Mouse (Mus musculus) lung, adult 2 months (tissue): ENCODE data around the gene Arhgap6.

Experiments
- CTCF ChIP-seq: fragments of 200-500 bp; IDR thresholded peaks from 2 replicates; pipeline ENCODE4 v1.5.1; 2011; ENCODE audit warnings: mild to moderate bottlenecking, low read length, control low read depth; ENCODE audit not compliant: insufficient read depth
- POLR2A ChIP-seq: fragments of 200-500 bp; IDR thresholded peaks from 2 replicates; pipeline ENCODE4 v1.6.1; 2011; ENCODE audit warnings: low read depth, mild to moderate bottlenecking, control low read depth, low read length, borderline replicate concordance; ENCODE audit errors: extremely low read depth

GRCm38 (mm10) chrX:168977776-168978175 lies 182.9 kb downstream of the Arhgap6 start:
- TF ChIP-seq CTCF (no peak), POLR2A (no peak)
